Mouse (Mus musculus): ENCODE data around the gene Tmem121. TPM values are rescaled to one million over a fixed set of nuclear protein-coding genes. Genes with fewer than 3 reads are reported as not detected.

Gene Tmem121
- polyA plus RNA-seq, 1 experiment: 8.3 TPM

- TF ChIP-seq CTCF (IDR thresholded peaks at IDR 0.05; ENCODE audit: borderline replicate concordance, insufficient read depth, low read length): no peak
- TF ChIP-seq POLR2A (IDR thresholded peaks at IDR 0.05; ENCODE audit: low read depth, low read length): no peak; the same call in 1 of the 2 replicates
- 0 out of 2 replicates have a peak, but pooled peaks cover 12% of the 10 kb centered on the region for H3K4me1 ChIP-seq (ENCODE audit: control insufficient read depth, insufficient read depth, low read length)
- peak overlapping the region; percentile 78 for H3K27ac ChIP-seq (ENCODE audit: insufficient read depth, low read length)
- peak overlapping the region; percentile 27 for H3K4me3 ChIP-seq (ENCODE audit: insufficient read depth, low read length)
Observed at GRCm38 (mm10) chr12:113155076-113155771, 30.5 kb upstream of the Tmem121 start.

GRCm38 (mm10) chr12:113155887-113156539 is 29.7 kb upstream of the Tmem121 start, which contains the start of gene Tedc1:
Gene Tedc1 (plus strand): TSS chr12:113156421.
- TF ChIP-seq CTCF (IDR thresholded peaks at IDR 0.05; ENCODE audit: borderline replicate concordance, insufficient read depth, low read length) (peak; percentile 70), POLR2A (IDR thresholded peaks at IDR 0.05; ENCODE audit: low read depth, low read length) (peak; percentile 64)
- H3K27ac ChIP-seq (ENCODE audit: insufficient read depth, low read length): peak within 1 kb of the TSS; percentile 78
- peak within 1 kb of the TSS; percentile 63 for H3K4me3 ChIP-seq (ENCODE audit: insufficient read depth, low read length)
- H3K4me1 ChIP-seq (ENCODE audit: control insufficient read depth, insufficient read depth, low read length): 0 out of 2 replicates have a peak, but pooled peaks cover 12% of the 10 kb centered on the region

- 0 out of 2 replicates have a peak, but pooled peaks cover 12% of the 10 kb centered on the region for H3K4me1 ChIP-seq (ENCODE audit: control insufficient read depth, insufficient read depth, low read length)
- no peak overlapping the region for H3K27ac ChIP-seq (ENCODE audit: insufficient read depth, low read length)
- no peak for TF ChIP-seq CTCF (IDR thresholded peaks at IDR 0.05; ENCODE audit: borderline replicate concordance, insufficient read depth, low read length)
- peak overlapping the region; percentile 63 for H3K4me3 ChIP-seq (ENCODE audit: insufficient read depth, low read length)
Observed at GRCm38 (mm10) chr12:113156540-113156929, 29.2 kb upstream of the Tmem121 start.

- Histone ChIP-seq H3K4me1 (ENCODE audit: control insufficient read depth, insufficient read depth, low read length) (0 out of 2 replicates have a peak, but pooled peaks cover 12% of the 10 kb centered on the region), H3K4me3 (ENCODE audit: insufficient read depth, low read length) (peak overlapping the region; percentile 63), H3K27ac (ENCODE audit: insufficient read depth, low read length) (no peak overlapping the region)
- no peak for TF ChIP-seq POLR2A (IDR thresholded peaks at IDR 0.05; ENCODE audit: low read depth, low read length)
- TF ChIP-seq CTCF (IDR thresholded peaks at IDR 0.05; ENCODE audit: borderline replicate concordance, insufficient read depth, low read length): no peak
Observed at GRCm38 (mm10) chr12:113157002-113157401, 28.7 kb upstream of the Tmem121 start.

- TF ChIP-seq CTCF (IDR thresholded peaks at IDR 0.05; ENCODE audit: borderline replicate concordance, insufficient read depth, low read length) (no peak), POLR2A (IDR thresholded peaks at IDR 0.05; ENCODE audit: low read depth, low read length) (no peak)
- H3K27ac ChIP-seq (ENCODE audit: insufficient read depth, low read length): no peak overlapping the region
- H3K4me1 ChIP-seq (ENCODE audit: control insufficient read depth, insufficient read depth, low read length): 0 out of 2 replicates have a peak, but pooled peaks cover 12% of the 10 kb centered on the region
- peak overlapping the region; percentile 63; the same call in 1 of the 2 replicates for H3K4me3 ChIP-seq (ENCODE audit: insufficient read depth, low read length)
Observed at GRCm38 (mm10) chr12:113157521-113157920, 28.2 kb upstream of the Tmem121 start.

GRCm38 (mm10) chr12:113157971-113158370 is 27.8 kb upstream of the Tmem121 start:
- no peak overlapping the region for H3K4me3 ChIP-seq (ENCODE audit: insufficient read depth, low read length)
- no peak overlapping the region for H3K27ac ChIP-seq (ENCODE audit: insufficient read depth, low read length)
- TF ChIP-seq CTCF (IDR thresholded peaks at IDR 0.05; ENCODE audit: borderline replicate concordance, insufficient read depth, low read length) (no peak), POLR2A (IDR thresholded peaks at IDR 0.05; ENCODE audit: low read depth, low read length) (no peak)
- H3K4me1 ChIP-seq (ENCODE audit: control insufficient read depth, insufficient read depth, low read length): 0 out of 2 replicates have a peak, but pooled peaks cover 12% of the 10 kb centered on the region

GRCm38 (mm10) chr12:113163561-113164006 is 22.1 kb upstream of the Tmem121 start:
- Histone ChIP-seq H3K27ac (ENCODE audit: insufficient read depth, low read length) (no peak overlapping the region), H3K4me1 (ENCODE audit: control insufficient read depth, insufficient read depth, low read length) (no peaks in the 10 kb centered on the region), H3K4me3 (ENCODE audit: insufficient read depth, low read length) (no peak overlapping the region)
- TF ChIP-seq CTCF (IDR thresholded peaks at IDR 0.05; ENCODE audit: borderline replicate concordance, insufficient read depth, low read length): no peak
- no peak for TF ChIP-seq POLR2A (IDR thresholded peaks at IDR 0.05; ENCODE audit: low read depth, low read length)

GRCm38 (mm10) chr12:113168031-113168536 is 17.6 kb upstream of the Tmem121 start:
- H3K4me3 ChIP-seq (ENCODE audit: insufficient read depth, low read length): no peak overlapping the region
- TF ChIP-seq POLR2A (IDR thresholded peaks at IDR 0.05; ENCODE audit: low read depth, low read length) (no peak), CTCF (IDR thresholded peaks at IDR 0.05; ENCODE audit: borderline replicate concordance, insufficient read depth, low read length) (no peak)
- H3K27ac ChIP-seq (ENCODE audit: insufficient read depth, low read length): no peak overlapping the region
- no peaks in the 10 kb centered on the region for H3K4me1 ChIP-seq (ENCODE audit: control insufficient read depth, insufficient read depth, low read length)

GRCm38 (mm10) chr12:113176960-113177725 is 8.6 kb upstream of the Tmem121 start:
- no peak for TF ChIP-seq CTCF (IDR thresholded peaks at IDR 0.05; ENCODE audit: borderline replicate concordance, insufficient read depth, low read length)
- Histone ChIP-seq H3K27ac (ENCODE audit: insufficient read depth, low read length) (no peak overlapping the region), H3K4me1 (ENCODE audit: control insufficient read depth, insufficient read depth, low read length) (no peaks in the 10 kb centered on the region), H3K4me3 (ENCODE audit: insufficient read depth, low read length) (no peak overlapping the region)

Data from embryonic fibroblast, embryonic 13.5 days (primary cell).